Mouse (Mus musculus): ENCODE data around the gene Trub2. TPM values are rescaled to one million over a fixed set of nuclear protein-coding genes. Genes with fewer than 3 reads are reported as not detected.
A peak's percentile ranks its signal among the peaks of the same experiment; 100 is the strongest.

Trub2 gene
- polyA plus RNA-seq, 1 experiment = 61.1 TPM

GRCm38 (mm10) chr2:29731545-29731944, 56.8 kb downstream of the Trub2 start:
- Histone ChIP-seq H3K4me3 (ENCODE audit: control insufficient read depth, insufficient read depth, low read length) (no peak overlapping the region), H3K36me3 (ENCODE audit: control insufficient read depth, insufficient read depth, low read length) (peaks cover 52% of the 10 kb centered on the region), H3K27ac (ENCODE audit: control insufficient read depth, insufficient read depth, low read length) (no peak overlapping the region), H3K27me3 (ENCODE audit: control insufficient read depth, insufficient read depth, low read length) (no peaks in the 10 kb centered on the region), H3K4me1 (replicated peaks; ENCODE audit: control insufficient read depth, insufficient read depth, low read length) (no peaks in the 10 kb centered on the region)
- 48% methylated on average over 3 of the region's 3 CpGs for WGBS
- peak; percentile 58 for DNase-seq
- peak; percentile 60; the same call in 1 of the 2 replicates for TF ChIP-seq CTCF (IDR thresholded peaks at IDR 0.05; ENCODE audit: borderline replicate concordance, control insufficient read depth, extremely low read depth, insufficient read depth, low read length, poor library complexity)
- no peak for TF ChIP-seq POLR2A (IDR thresholded peaks at IDR 0.05; ENCODE audit: control insufficient read depth, extremely low read depth, insufficient read depth, low read length, poor library complexity)

- TF ChIP-seq CTCF (IDR thresholded peaks at IDR 0.05; ENCODE audit: borderline replicate concordance, control insufficient read depth, extremely low read depth, insufficient read depth, low read length, poor library complexity) (no peak), POLR2A (IDR thresholded peaks at IDR 0.05; ENCODE audit: control insufficient read depth, extremely low read depth, insufficient read depth, low read length, poor library complexity) (no peak)
- WGBS = 76% methylated on average over 2 of the region's 2 CpGs
- no peak overlapping the region for H3K27ac ChIP-seq (ENCODE audit: control insufficient read depth, insufficient read depth, low read length)
- DNase-seq = no peak
- H3K4me3 ChIP-seq (ENCODE audit: control insufficient read depth, insufficient read depth, low read length) = no peak overlapping the region
- peaks cover 55% of the 10 kb centered on the region for H3K36me3 ChIP-seq (ENCODE audit: control insufficient read depth, insufficient read depth, low read length)
- H3K4me1 ChIP-seq (replicated peaks; ENCODE audit: control insufficient read depth, insufficient read depth, low read length) = peaks cover 6% of the 10 kb centered on the region; the same call in 1 of the 2 replicates
- H3K27me3 ChIP-seq (ENCODE audit: control insufficient read depth, insufficient read depth, low read length) = no peaks in the 10 kb centered on the region
Measured at GRCm38 (mm10) chr2:29729500-29729899, 58.8 kb downstream of the Trub2 start.

- peaks cover 55% of the 10 kb centered on the region for H3K36me3 ChIP-seq (ENCODE audit: control insufficient read depth, insufficient read depth, low read length)
- no peak overlapping the region for H3K27ac ChIP-seq (ENCODE audit: control insufficient read depth, insufficient read depth, low read length)
- peak; percentile 37 for DNase-seq
- no peaks in the 10 kb centered on the region for H3K27me3 ChIP-seq (ENCODE audit: control insufficient read depth, insufficient read depth, low read length)
- TF ChIP-seq POLR2A (IDR thresholded peaks at IDR 0.05; ENCODE audit: control insufficient read depth, extremely low read depth, insufficient read depth, low read length, poor library complexity) = no peak
- no peak overlapping the region for H3K4me3 ChIP-seq (ENCODE audit: control insufficient read depth, insufficient read depth, low read length)
- WGBS = 17% methylated on average over 5 of the region's 5 CpGs
- peaks cover 6% of the 10 kb centered on the region; the same call in 1 of the 2 replicates for H3K4me1 ChIP-seq (replicated peaks; ENCODE audit: control insufficient read depth, insufficient read depth, low read length)
Measured at GRCm38 (mm10) chr2:29724664-29725365, 63.5 kb downstream of the Trub2 start.

- Histone ChIP-seq H3K4me1 (replicated peaks; ENCODE audit: control insufficient read depth, insufficient read depth, low read length) (peaks cover 13% of the 10 kb centered on the region), H3K36me3 (ENCODE audit: control insufficient read depth, insufficient read depth, low read length) (peaks cover 51% of the 10 kb centered on the region), H3K27me3 (ENCODE audit: control insufficient read depth, insufficient read depth, low read length) (no peaks in the 10 kb centered on the region), H3K27ac (ENCODE audit: control insufficient read depth, insufficient read depth, low read length) (no peak overlapping the region), H3K4me3 (ENCODE audit: control insufficient read depth, insufficient read depth, low read length) (no peak overlapping the region)
- 88% methylated on average over 3 of the region's 3 CpGs for WGBS
- TF ChIP-seq CTCF (IDR thresholded peaks at IDR 0.05; ENCODE audit: borderline replicate concordance, control insufficient read depth, extremely low read depth, insufficient read depth, low read length, poor library complexity) = no peak
- no peak for DNase-seq
Measured at GRCm38 (mm10) chr2:29723132-29723531, 65.2 kb downstream of the Trub2 start.

GRCm38 (mm10) chr2:29718581-29718980, 69.7 kb downstream of the Trub2 start:
- WGBS = 5% methylated on average over 5 of the region's 5 CpGs
- no peak for TF ChIP-seq POLR2A (IDR thresholded peaks at IDR 0.05; ENCODE audit: control insufficient read depth, extremely low read depth, insufficient read depth, low read length, poor library complexity)
- no peaks in the 10 kb centered on the region for H3K27me3 ChIP-seq (ENCODE audit: control insufficient read depth, insufficient read depth, low read length)
- peak; percentile 30 for DNase-seq
- H3K36me3 ChIP-seq (ENCODE audit: control insufficient read depth, insufficient read depth, low read length) = peaks cover 23% of the 10 kb centered on the region
- H3K4me3 ChIP-seq (ENCODE audit: control insufficient read depth, insufficient read depth, low read length) = no peak overlapping the region
- peaks cover 11% of the 10 kb centered on the region for H3K4me1 ChIP-seq (replicated peaks; ENCODE audit: control insufficient read depth, insufficient read depth, low read length)
- H3K27ac ChIP-seq (ENCODE audit: control insufficient read depth, insufficient read depth, low read length) = peak overlapping the region; percentile 11; the same call in 1 of the 2 replicates

GRCm38 (mm10) chr2:29716691-29717090, 71.6 kb downstream of the Trub2 start:
- Histone ChIP-seq H3K27ac (ENCODE audit: control insufficient read depth, insufficient read depth, low read length) (no peak overlapping the region), H3K27me3 (ENCODE audit: control insufficient read depth, insufficient read depth, low read length) (no peaks in the 10 kb centered on the region), H3K4me1 (replicated peaks; ENCODE audit: control insufficient read depth, insufficient read depth, low read length) (peaks cover 11% of the 10 kb centered on the region), H3K4me3 (ENCODE audit: control insufficient read depth, insufficient read depth, low read length) (no peak overlapping the region), H3K36me3 (ENCODE audit: control insufficient read depth, insufficient read depth, low read length) (peaks cover 16% of the 10 kb centered on the region)
- no peak for DNase-seq
- WGBS = 77% methylated on average over 6 of the region's 6 CpGs
- no peak for TF ChIP-seq CTCF (IDR thresholded peaks at IDR 0.05; ENCODE audit: borderline replicate concordance, control insufficient read depth, extremely low read depth, insufficient read depth, low read length, poor library complexity)
- TF ChIP-seq POLR2A (IDR thresholded peaks at IDR 0.05; ENCODE audit: control insufficient read depth, extremely low read depth, insufficient read depth, low read length, poor library complexity) = no peak

- peaks cover 11% of the 10 kb centered on the region for H3K4me1 ChIP-seq (replicated peaks; ENCODE audit: control insufficient read depth, insufficient read depth, low read length)
- no peak overlapping the region for H3K4me3 ChIP-seq (ENCODE audit: control insufficient read depth, insufficient read depth, low read length)
- no peak for DNase-seq
- TF ChIP-seq POLR2A (IDR thresholded peaks at IDR 0.05; ENCODE audit: control insufficient read depth, extremely low read depth, insufficient read depth, low read length, poor library complexity) (no peak), CTCF (IDR thresholded peaks at IDR 0.05; ENCODE audit: borderline replicate concordance, control insufficient read depth, extremely low read depth, insufficient read depth, low read length, poor library complexity) (no peak)
- H3K27ac ChIP-seq (ENCODE audit: control insufficient read depth, insufficient read depth, low read length) = no peak overlapping the region
- H3K36me3 ChIP-seq (ENCODE audit: control insufficient read depth, insufficient read depth, low read length) = peaks cover 19% of the 10 kb centered on the region
- 90% methylated on average over 7 of the region's 7 CpGs for WGBS
- no peaks in the 10 kb centered on the region for H3K27me3 ChIP-seq (ENCODE audit: control insufficient read depth, insufficient read depth, low read length)
Measured at GRCm38 (mm10) chr2:29716143-29716542, 72.2 kb downstream of the Trub2 start.

Measured in thymus, adult 2 months (tissue).